Mouse (Mus musculus) central nervous system, embryonic 11.5 days (tissue): ENCODE measurements around the gene Vwa3b. TPM values are rescaled to one million over a fixed set of nuclear protein-coding genes. Genes with fewer than 3 reads are reported as not detected.

Experiments
- polyA plus RNA-seq: library from polyadenylated mRNA; depleted of rRNA; stranded (reverse); fragments of >200 nt; gene quantifications from 2 replicates; pipeline ENCODE4 v1.2.3, GENCODE M21; 2012; rRNA removed

Vwa3b gene
- polyA plus RNA-seq = 0.20 and 0.56 TPM in 2 replicates

DNA sequence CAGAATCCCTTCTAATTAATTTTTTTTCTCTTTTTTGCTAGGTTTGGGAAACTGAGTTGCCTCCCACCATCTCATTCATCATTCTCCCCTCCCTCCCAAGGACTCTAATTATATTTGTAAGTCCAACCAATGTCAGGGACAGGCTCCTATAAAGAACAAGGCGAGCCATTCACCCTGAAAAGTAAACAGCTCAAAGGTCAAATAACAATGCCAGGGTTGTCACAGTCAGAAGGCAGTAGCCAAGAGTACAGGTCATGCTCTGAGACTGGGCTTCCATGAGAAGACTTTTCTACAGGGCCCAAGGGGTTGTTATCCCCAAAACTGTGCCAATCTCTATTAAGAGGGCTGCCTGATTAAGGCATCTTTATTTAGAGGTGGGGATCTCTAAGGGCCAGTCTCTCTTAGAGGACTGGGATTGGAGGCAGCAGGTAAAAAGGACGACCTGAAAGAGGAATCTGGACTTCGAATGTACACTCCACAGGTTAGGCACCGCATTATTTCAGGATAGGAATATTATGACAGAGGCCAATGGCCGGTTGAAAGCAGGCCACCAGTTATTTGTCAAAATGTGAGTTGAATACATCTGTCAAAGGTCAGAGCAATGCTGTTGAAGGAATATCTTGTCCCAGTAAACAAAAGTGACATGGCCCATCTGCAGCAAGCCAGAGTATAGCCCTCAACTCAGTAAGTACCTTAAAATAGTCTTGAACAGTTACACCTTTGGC, at the start of gene Vwa3b:
Vwa3b (plus strand) TSS at position 635 of the 725 bp plus-strand sequence.

GRCm38 (mm10) chr1:37214144-37214543, 187.7 kb downstream of the Vwa3b start, which contains the start of gene Cnga3:
Gene Cnga3 (plus strand): TSS chr1:37214434.

Other genes with a start within 250 kb of the Vwa3b start
- 27.9 and 35.9 TPM in 2 replicates for gene Tmem131, start 82.9 kb upstream of the Vwa3b start, polyA plus RNA-seq
- 0.04 and 0.05 TPM in 2 replicates for gene Cnga3, start 187.8 kb downstream of the Vwa3b start, polyA plus RNA-seq